Mouse (Mus musculus) right cerebral cortex, postnatal 36 days (tissue): ENCODE data around the gene Atad5.
"Not testable (repeated sequence)": the region's sequence is repeated elsewhere in the genome, so short reads cannot be mapped to it uniquely, and the experiment has no call there.

Experiments
- DNase-seq, 2 experiments: peaks; one replicate each; pipeline ENCODE4 v3.0.0; 2022; ENCODE audit warnings: low spot score in 2 of 2, mixed read lengths in 1 of 2

The Atad5 gene

GRCm38 (mm10) chr11:80148974-80149373, 59.8 kb downstream of the Atad5 start:
- DNase-seq = not testable (repeated sequence)

GRCm38 (mm10) chr11:80149412-80150023, 60.3 kb downstream of the Atad5 start:
- no peak for DNase-seq

- DNase-seq = no peak
These were observed 61.4 kb downstream of the Atad5 start for GRCm38 (mm10) chr11:80150566-80150965.

- DNase-seq = no peak
These were observed 62.3 kb downstream of the Atad5 start for GRCm38 (mm10) chr11:80151541-80151940.

- no peak for DNase-seq
These were observed 63.2 kb downstream of the Atad5 start for GRCm38 (mm10) chr11:80152376-80152775.

DNA sequence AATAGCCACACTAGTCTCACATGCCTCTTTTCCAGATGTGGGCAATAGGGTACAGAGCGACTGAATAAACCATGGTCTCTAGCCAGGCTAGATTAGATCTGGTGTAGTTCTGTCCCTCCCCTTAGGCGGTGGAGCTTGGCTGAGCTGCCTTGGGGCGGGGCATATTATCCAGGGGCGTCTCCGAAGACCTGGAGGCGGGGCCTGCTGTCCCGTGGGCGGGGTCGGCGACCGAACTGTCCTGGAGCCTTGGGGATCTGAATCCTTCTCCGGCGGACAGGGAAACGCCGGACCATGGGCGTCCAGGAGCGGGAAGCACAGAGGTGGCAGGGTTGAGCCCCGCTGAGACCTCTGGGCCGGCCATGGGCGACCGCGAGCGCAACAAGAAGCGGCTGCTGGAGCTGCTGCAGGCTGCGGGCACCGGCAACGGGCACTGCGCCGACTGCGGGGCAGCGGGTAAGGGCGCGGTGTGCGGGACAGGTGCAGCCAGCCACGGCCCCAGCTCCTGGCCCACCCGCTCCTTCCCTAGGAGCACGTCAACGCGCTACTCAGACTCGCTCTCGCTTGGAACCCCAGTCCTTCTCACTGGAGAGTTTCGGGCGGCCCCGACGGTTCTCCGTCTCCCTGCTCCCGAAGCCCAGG, 64.8 kb downstream of the Atad5 start, which contains the start of gene Adap2:
TSS of gene Adap2 (plus strand) at position 249 of the 639 bp plus-strand sequence.
- DNase-seq = peak; percentile 36 to 50

DNA sequence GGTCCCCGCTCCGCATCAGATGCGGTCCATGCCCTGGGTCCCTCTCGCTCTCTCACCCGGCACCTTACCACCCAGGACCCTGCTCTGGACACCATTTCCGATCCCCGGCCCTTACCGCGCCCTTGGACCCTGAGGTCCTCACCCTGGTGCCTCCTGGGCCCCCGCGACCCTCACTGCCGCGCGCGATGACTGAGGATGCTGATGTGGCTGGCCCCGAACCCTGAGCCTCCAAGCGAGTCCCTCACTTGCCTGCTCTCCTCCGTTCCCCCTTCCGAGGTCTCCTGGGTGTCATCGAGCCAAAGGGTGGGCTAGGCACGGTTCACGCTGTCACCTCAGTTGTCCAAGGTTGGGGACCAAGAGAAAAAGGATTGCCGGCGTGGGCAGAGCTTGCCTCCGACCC, 65.3 kb downstream of the Atad5 start:
- no peak for DNase-seq

GRCm38 (mm10) chr11:80155541-80155940, 66.3 kb downstream of the Atad5 start:
- DNase-seq = no peak

GRCm38 (mm10) chr11:80155961-80156360, 66.8 kb downstream of the Atad5 start:
- DNase-seq = no peak

GRCm38 (mm10) chr11:80156841-80157240, 67.6 kb downstream of the Atad5 start:
- no peak for DNase-seq

DNA sequence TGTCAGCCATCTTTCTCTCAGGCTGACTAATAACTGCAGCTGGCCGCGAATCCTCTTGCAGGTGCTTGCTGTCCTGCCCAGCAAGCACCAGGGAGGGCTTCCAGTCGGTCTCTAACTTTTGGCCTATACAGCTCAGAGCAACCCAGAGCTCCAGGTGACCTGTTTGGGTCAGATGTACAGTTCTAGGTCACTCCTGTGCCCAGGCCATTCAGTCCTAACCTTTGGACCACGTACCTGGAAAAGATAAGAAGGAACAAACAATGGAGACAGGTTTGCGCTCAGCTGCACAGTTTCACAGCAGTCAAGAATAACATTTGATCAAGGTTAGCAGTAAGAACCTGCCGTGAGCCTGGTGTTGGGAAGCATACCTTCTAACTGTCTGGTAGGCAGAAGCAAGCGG, 69.8 kb downstream of the Atad5 start:
- DNase-seq = no peak

GRCm38 (mm10) chr11:80161041-80161440, 71.8 kb downstream of the Atad5 start:
- DNase-seq = no peak

DNA sequence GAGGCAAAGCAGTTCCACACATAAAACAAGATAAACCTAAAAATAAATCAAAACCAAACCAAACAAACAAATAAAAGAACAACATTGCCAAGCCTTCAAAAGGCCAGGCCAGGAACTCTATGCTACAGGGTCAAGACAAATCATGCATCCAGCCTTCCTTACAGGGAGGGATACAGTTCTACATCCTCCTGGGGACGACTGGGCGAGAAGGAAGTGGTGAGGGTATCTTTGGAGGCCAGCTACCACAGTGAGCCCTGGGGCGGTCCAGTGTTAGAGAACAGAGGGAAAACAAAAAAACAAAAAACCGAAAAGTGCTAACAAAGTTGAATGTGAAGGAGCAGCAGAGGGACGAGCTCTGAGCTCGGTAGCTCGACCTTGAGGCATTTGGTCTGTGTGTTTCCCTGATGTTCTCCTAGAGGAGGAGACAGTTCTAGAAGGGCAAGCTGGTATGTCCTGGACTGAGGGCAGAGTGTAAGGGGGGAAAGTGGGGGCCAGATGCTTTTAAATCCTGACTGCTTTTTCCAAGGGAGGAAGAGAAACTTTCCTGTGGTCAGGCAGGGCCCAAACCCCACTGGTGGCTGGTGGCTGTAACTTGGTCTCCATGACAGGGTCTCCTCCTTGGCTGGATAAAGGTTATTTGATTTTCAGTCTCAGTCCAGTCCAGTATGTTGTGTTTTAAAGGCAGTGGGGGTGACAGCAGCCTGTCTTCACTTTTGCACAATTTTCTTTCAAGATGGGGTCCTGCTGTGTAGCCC, 74.3 kb downstream of the Atad5 start:
- DNase-seq = no peak

DNA sequence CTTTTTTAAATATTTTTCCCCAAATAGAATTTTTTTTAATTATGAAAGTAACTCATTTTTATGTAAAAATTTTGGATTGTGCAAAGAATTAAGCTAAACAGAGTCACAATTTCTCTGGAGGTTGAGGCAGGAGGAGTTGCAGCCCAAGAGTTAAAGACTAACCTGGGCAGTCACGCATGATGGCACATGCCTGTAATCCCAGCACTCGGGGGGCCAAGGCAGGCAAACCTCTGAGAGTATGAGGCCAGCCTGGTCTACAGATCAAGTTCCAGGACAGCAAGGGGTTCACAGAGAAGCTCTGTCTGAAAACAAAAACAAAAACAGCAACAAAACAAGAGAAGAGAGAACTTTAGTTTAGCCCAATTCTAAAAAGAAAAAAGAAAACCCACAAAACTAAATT, 75.0 kb downstream of the Atad5 start:
- no peak for DNase-seq

DNA sequence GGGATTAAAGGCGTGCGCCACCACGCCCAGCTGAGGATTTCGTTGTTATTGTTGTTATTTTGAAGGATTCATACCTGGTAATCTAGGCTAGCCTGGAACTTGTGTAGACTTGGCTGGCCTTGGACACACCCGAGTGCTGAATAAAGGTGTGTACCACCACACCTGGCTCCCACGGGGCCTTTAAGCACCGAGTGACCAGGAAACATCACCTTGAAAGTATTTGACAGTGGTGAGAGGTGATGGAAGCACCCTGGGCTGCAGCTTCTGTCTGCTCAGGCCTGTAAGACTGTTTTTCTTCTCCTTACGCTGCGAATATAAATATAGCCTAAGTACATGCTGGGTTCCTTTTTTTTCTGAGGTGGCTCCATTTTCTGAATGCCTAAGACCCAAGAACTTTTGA, 78.9 kb downstream of the Atad5 start:
- DNase-seq = no peak

GRCm38 (mm10) chr11:80168611-80169249, 79.5 kb downstream of the Atad5 start:
- DNase-seq = no peak

DNA sequence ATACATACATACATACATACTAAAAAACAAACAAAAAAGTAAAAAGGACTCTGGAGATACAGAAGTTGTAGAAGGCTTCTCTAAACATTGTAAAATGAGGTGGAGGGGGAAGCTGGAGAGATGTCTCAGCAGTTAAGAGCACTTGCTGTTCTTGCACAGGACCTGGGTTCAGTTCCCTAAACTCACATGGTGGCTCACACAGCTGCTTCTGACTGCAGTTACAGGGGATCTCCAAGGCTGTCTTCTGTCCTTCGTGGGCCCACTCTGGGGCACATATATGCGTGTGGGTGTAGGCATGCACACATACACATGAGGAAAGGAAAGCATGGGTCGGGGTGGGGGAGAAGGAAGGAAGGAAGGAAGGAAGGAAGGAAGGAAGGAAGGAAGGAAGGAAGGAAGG, 80.4 kb downstream of the Atad5 start:
- DNase-seq = no peak

DNA sequence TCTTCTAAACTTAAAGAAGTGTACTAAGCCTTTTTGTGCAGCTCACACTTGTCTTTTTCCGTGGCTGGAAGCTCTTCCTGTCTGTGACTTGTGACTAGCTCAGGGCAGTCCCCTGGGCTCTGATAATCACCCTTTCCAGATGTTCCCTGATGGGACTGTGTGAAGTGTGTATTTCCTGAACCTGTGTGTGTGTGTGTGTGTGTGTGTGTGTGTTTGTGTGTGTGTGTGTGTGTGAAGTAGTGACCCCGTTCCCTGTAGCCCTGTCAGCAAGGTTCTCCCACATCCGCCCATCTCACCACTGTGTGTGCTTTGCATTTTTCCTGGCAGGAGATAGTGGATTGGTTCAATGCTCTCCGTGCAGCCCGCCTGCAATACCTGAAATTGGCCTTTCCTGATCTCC, 81.2 kb downstream of the Atad5 start:
- DNase-seq = no peak

GRCm38 (mm10) chr11:80171884-80172283, 82.7 kb downstream of the Atad5 start:
- no peak for DNase-seq

DNA sequence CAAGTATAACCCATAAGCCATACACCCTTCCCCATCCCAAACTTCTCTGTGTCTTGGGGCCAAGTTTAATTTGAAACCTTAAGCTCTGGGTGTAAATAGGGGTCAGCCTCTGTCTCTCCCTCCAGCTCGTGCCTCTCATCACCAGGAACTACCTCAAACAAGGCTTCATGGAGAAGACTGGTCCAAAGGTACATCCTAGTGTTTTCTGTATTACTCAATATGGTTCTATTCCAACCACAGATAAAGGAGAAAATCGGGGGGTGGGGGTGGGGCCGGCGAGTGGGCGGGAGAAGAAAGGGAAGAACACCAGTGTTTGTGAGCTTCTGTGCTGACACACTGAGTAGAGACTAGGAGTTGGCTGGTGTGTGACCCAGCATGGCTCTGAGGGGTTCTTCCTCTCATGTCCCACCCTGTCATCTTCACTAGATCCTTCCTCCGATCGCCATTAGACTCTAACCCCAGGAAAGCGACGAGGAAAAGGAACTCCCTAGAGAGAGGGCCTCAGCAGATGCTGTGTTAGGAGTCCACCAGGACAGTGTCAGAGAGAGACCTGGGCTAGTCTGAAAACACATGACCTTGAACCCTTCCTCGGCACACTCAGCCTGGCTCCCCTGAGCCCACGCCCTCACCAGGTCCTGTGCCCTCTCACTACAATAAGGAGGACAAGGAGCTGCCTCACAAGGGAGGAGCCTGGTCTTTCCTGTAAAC, 84.9 kb downstream of the Atad5 start:
- no peak for DNase-seq
